Mouse (Mus musculus): Measurements from ENCODE around the gene Rsc1a1. TPM values are rescaled to one million over a fixed set of nuclear protein-coding genes. Genes with fewer than 3 reads are reported as not detected.

The Rsc1a1 gene
- not detected in 2 replicates for polyA plus RNA-seq (2015; fragmentation: Nextera tagmentation; extraction: Ambion mirVana)

DNA sequence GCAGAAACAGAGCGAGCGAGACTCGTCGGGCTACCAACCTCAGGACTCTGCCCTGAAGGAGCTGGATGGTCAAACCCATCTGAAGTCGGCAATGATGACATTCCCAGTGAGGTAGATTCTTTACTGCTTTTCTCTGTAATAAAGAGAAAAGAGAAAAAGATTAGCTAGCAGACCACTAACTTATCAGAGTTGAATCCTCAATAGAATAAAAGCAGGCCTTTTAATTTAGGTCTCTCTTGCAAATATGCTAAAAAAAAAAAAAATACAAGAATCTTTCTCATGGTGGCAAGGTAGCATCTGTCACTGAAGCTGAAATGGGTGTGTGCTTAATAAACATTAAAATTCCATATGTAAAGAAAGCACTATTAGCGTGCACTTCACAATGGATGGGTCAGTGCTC, at the start of gene Rsc1a1:
Rsc1a1 (minus strand) TSS at position 101 of the 400 bp plus-strand sequence.
- Histone ChIP-seq H3K36me3 (peaks cover 74% of the 10 kb centered on the region), H3K4me1 (replicated peaks) (no peaks in the 10 kb centered on the region), H3K27ac (replicated peaks) (no peak within 1 kb of the TSS), H3K4me2 (no peak within 1 kb of the TSS), H3K27me3 (no peaks in the 10 kb centered on the region), H3K4me3 (no peak within 1 kb of the TSS), H3K9me3 (no peaks in the 10 kb centered on the region), H3K9ac (no peak within 1 kb of the TSS)
- no peak for ATAC-seq (ENCODE audit: low read depth)
- WGBS = 92% methylated on average over 6 of the region's 6 CpGs

DNA sequence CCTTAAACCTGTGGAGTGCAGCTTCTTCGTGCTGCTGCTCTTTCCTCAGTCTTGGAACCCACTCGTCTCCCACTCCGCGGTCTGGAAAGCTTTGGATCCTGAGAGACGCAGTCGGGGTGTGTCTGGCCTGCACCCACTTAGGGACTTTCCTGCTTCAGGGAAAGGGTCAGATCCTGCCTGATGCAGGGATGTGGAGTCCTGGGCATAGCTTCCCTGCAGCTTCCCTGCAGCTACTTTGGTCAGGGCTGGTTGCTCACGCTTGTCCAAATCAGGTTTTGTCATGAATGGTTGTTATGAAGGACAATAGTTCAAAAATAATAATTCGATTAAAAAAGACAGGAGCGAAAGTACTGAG, 49.8 kb upstream of the Rsc1a1 start:
- H3K4me1 ChIP-seq (replicated peaks) = peaks cover 8% of the 10 kb centered on the region; the same call in 1 of the 2 replicates
- ATAC-seq (ENCODE audit: low read depth) = peak; percentile 64
- peak overlapping the region; percentile 37 for H3K4me3 ChIP-seq
- H3K4me2 ChIP-seq = peak overlapping the region; percentile 56
- no peaks in the 10 kb centered on the region for H3K9me3 ChIP-seq
- H3K27ac ChIP-seq (replicated peaks) = 0 out of 2 replicates have a peak overlapping the region, but pooled peaks have one; percentile 15
- peak overlapping the region; percentile 60 for H3K9ac ChIP-seq
- no peaks in the 10 kb centered on the region for H3K36me3 ChIP-seq
- 25% methylated on average over 9 of the region's 9 CpGs for WGBS
- no peaks in the 10 kb centered on the region for H3K27me3 ChIP-seq

DNA sequence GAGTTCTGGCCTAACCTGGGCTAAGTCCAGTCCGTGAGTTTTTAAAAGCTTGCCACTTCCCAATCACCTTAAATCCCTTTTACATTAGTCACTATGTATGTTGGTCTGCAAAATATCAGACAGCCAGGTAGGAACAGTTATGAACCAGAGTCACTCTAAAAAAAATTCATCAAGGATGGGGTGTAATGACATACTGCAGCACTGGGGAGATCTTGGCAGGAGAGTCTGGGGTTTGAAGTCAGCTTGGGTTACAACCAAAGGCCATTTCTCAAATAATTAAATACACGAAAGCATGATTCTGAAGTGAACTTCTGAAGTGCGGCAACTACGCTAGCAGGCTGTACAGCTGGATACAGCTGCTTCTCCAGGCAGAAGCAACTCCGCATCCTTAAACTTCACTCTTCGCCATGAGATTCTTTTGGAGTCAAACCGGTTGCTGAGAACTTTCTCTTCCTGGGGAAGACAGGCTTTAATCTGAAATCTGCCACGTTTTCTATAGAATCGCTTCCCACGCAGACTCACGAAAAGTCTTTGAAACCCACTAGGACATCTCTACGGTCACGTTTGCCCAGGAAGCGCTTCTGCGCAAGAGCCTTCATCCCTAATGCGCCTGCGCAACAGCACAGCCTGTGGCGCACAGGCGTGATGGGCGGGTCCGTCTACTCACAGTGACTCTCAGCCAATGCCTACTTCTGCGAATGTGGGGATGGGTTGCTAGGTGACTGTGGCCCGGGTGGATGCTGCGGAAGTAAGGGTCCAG, 49.2 kb upstream of the Rsc1a1 start:
- Histone ChIP-seq H3K4me2 (peak overlapping the region; percentile 56), H3K27ac (replicated peaks) (peak overlapping the region; percentile 15; the same call in 1 of the 2 replicates), H3K4me3 (peak overlapping the region; percentile 37), H3K9me3 (no peaks in the 10 kb centered on the region), H3K27me3 (no peaks in the 10 kb centered on the region), H3K9ac (peak overlapping the region; percentile 60), H3K36me3 (no peaks in the 10 kb centered on the region), H3K4me1 (replicated peaks) (peaks cover 8% of the 10 kb centered on the region; the same call in 1 of the 2 replicates)
- peak; percentile 98 for ATAC-seq (ENCODE audit: low read depth)
- WGBS = 8% methylated on average over 24 of the region's 24 CpGs

DNA sequence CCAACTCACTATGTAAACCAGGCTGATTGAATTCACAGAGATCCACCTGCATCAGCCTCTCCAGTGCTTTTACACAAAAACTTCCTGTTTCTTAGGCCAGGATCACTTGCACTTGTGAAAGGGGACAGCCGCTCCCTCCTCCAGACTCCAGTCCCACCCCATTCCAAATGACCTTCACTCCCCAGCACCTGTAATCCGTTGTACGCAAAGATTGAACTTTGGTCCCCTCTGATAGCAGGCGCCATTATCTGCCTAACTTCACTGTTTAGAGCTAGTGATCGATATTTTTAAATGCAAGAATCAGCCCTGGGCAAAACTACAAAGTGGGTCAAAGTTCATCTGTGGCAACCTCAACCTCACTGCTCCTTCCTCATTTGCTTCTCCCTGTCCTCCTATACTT, 46.4 kb upstream of the Rsc1a1 start:
- WGBS = 77% methylated on average over 5 of the region's 5 CpGs
- Histone ChIP-seq H3K9me3 (no peaks in the 10 kb centered on the region), H3K9ac (no peak overlapping the region), H3K4me1 (replicated peaks) (peaks cover 8% of the 10 kb centered on the region; the same call in 1 of the 2 replicates), H3K36me3 (no peaks in the 10 kb centered on the region), H3K27ac (replicated peaks) (no peak overlapping the region), H3K4me3 (no peak overlapping the region), H3K4me2 (no peak overlapping the region), H3K27me3 (no peaks in the 10 kb centered on the region)
- no peak for ATAC-seq (ENCODE audit: low read depth)

DNA sequence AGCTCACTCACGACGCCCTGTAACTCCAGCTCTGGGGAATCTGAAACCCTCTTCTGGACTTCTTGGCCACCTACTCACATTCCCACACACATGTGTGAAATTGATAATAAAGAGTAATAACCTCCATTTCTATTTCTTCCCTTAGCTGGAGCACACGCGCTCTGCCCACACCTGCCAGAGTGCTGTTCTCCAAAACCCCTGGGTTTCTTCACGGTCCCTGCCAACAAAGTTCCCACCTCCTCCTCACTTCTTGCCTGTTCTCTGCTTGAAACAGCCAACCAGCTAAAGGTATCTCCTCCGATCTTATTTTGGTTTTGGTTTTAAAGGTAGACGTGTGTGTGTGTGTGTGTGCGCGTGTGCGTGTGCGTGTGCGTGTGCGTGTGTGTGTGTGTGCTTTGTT, 45.0 kb upstream of the Rsc1a1 start:
- Histone ChIP-seq H3K4me1 (replicated peaks) (peaks cover 8% of the 10 kb centered on the region; the same call in 1 of the 2 replicates), H3K9me3 (no peaks in the 10 kb centered on the region), H3K4me2 (no peak overlapping the region), H3K27ac (replicated peaks) (no peak overlapping the region), H3K36me3 (no peaks in the 10 kb centered on the region), H3K4me3 (no peak overlapping the region), H3K27me3 (no peaks in the 10 kb centered on the region), H3K9ac (no peak overlapping the region)
- ATAC-seq (ENCODE audit: low read depth) = no peak
- 84% methylated on average over 13 of the region's 13 CpGs for WGBS

DNA sequence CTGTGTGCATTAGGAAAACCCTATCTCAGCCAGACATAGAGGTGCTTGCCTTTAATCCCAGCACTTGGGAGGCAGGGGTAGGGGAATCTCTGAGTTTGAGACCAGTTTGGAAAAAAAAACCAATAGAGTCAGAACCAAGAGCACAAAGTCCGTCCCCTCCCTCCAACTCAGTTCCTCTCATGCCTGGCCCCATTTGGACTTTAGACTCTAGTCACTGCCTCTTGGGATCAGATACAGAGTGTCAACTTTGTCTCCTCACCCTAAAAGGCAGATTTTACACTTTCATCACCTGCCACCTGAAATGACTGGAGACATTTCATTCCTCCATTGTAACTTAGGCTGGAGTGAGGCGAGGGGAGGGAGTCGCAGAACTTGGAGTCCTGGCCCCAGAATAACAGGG, 43.9 kb upstream of the Rsc1a1 start:
- Histone ChIP-seq H3K27ac (replicated peaks) (no peak overlapping the region), H3K4me3 (no peak overlapping the region), H3K9ac (no peak overlapping the region), H3K27me3 (no peaks in the 10 kb centered on the region), H3K4me2 (no peak overlapping the region), H3K4me1 (replicated peaks) (peaks cover 2% of the 10 kb centered on the region; the same call in 1 of the 2 replicates), H3K36me3 (no peaks in the 10 kb centered on the region), H3K9me3 (no peaks in the 10 kb centered on the region)
- WGBS = 84% methylated on average over 3 of the region's 3 CpGs
- ATAC-seq (ENCODE audit: low read depth) = no peak

DNA sequence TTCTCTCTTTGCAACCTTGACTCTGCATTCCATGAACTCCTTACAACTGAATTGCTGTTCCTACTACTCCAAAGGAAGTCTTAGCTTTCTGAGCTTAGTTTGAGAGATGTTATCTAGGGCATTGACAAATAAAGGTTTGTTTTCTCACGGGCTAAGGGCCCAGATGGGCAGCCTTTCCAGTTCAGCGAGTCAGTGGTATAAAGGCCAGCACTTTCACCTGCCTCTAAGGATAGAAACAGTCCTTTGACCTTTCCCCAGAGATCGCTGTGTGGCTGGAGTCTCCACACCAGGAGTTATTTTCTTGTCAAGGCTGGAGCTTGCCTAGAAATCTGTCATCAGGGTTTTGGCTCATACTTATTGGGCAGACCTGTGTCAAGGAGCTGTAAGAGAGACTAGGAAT, 40.3 kb upstream of the Rsc1a1 start:
- Histone ChIP-seq H3K4me2 (no peak overlapping the region), H3K4me3 (no peak overlapping the region), H3K4me1 (replicated peaks) (peaks cover 25% of the 10 kb centered on the region), H3K9ac (no peak overlapping the region), H3K36me3 (no peaks in the 10 kb centered on the region), H3K27me3 (no peaks in the 10 kb centered on the region), H3K27ac (replicated peaks) (no peak overlapping the region), H3K9me3 (no peaks in the 10 kb centered on the region)
- ATAC-seq (ENCODE audit: low read depth) = no peak
- WGBS = 69% methylated on average over 3 of the region's 3 CpGs

DNA sequence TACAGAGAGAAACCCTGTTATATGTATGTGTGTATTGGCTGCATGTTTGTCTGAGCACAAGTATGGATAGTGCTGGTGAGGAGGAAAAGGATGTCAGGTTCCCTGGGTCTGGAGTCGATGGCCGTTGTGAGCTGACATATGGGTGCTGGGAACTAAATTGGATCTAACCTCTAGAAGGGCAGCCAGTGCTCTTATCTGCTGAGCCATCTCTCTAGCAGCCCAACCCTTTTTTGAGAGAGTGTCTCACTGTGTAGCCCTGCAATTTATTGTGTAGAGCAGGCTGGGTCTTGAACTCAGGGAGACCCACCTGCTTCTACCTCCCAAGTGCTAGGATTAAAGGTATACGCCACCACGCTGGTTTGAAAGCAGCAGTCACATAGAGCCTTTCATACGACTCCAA, 39.9 kb upstream of the Rsc1a1 start:
- Histone ChIP-seq H3K9me3 (no peaks in the 10 kb centered on the region), H3K9ac (no peak overlapping the region), H3K36me3 (peaks cover 2% of the 10 kb centered on the region), H3K4me2 (no peak overlapping the region), H3K4me3 (no peak overlapping the region), H3K27me3 (no peaks in the 10 kb centered on the region), H3K4me1 (replicated peaks) (peaks cover 29% of the 10 kb centered on the region), H3K27ac (replicated peaks) (no peak overlapping the region)
- WGBS = 88% methylated on average over 5 of the region's 5 CpGs
- no peak for ATAC-seq (ENCODE audit: low read depth)

DNA sequence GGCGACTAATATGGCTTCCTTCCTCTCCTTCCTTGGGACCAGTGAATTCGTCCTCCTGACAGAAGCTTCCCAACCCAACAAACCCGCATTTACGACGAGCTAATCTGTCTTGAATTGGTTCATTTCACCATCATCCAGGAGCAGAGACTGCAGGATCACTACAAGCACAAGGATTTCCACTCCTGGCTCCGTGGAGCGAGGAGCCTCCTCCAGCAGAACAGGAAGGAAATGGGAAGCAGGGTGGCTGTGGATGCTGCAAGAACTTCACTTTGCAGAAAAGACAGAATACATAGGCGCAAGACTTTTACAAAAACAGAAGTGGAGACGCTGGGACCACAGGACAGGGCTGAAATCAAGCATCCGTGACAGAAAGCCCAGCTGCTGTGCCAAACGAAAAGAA, 39.2 kb upstream of the Rsc1a1 start:
- Histone ChIP-seq H3K27me3 (no peaks in the 10 kb centered on the region), H3K4me3 (no peak overlapping the region), H3K9ac (no peak overlapping the region), H3K4me1 (replicated peaks) (peaks cover 31% of the 10 kb centered on the region), H3K4me2 (no peak overlapping the region), H3K9me3 (no peaks in the 10 kb centered on the region), H3K36me3 (peaks cover 8% of the 10 kb centered on the region), H3K27ac (replicated peaks) (no peak overlapping the region)
- 53% methylated on average over 11 of the region's 11 CpGs for WGBS
- no peak for ATAC-seq (ENCODE audit: low read depth)

DNA sequence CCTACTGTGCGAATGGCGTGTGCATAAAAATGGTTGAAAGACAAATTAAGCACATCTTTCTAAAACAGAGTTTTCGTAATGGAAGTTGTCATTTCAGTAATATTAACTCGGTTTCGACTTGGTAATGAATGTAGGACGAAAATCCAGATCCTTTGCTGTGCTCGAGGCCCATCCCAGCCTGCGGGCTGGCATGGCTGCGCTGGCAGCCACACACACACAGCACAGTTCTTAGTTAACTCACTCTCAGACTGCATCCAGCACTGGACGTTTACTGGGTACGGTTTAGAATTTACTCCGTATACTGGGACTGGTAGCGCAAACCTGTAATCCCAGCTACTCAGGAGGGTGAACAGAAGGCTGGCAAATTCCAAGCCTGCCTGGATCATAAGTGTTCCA, 38.3 kb upstream of the Rsc1a1 start:
- H3K36me3 ChIP-seq = peaks cover 8% of the 10 kb centered on the region
- H3K27me3 ChIP-seq = no peaks in the 10 kb centered on the region
- peaks cover 32% of the 10 kb centered on the region for H3K4me1 ChIP-seq (replicated peaks)
- H3K9ac ChIP-seq = peak overlapping the region; percentile 98
- peak overlapping the region; percentile 91 for H3K4me2 ChIP-seq
- WGBS = 11% methylated on average over 13 of the region's 13 CpGs
- no peaks in the 10 kb centered on the region for H3K9me3 ChIP-seq
- H3K4me3 ChIP-seq = peak overlapping the region; percentile 97
- peak; percentile 73 for ATAC-seq (ENCODE audit: low read depth)
- peak overlapping the region; percentile 91 for H3K27ac ChIP-seq (replicated peaks)

DNA sequence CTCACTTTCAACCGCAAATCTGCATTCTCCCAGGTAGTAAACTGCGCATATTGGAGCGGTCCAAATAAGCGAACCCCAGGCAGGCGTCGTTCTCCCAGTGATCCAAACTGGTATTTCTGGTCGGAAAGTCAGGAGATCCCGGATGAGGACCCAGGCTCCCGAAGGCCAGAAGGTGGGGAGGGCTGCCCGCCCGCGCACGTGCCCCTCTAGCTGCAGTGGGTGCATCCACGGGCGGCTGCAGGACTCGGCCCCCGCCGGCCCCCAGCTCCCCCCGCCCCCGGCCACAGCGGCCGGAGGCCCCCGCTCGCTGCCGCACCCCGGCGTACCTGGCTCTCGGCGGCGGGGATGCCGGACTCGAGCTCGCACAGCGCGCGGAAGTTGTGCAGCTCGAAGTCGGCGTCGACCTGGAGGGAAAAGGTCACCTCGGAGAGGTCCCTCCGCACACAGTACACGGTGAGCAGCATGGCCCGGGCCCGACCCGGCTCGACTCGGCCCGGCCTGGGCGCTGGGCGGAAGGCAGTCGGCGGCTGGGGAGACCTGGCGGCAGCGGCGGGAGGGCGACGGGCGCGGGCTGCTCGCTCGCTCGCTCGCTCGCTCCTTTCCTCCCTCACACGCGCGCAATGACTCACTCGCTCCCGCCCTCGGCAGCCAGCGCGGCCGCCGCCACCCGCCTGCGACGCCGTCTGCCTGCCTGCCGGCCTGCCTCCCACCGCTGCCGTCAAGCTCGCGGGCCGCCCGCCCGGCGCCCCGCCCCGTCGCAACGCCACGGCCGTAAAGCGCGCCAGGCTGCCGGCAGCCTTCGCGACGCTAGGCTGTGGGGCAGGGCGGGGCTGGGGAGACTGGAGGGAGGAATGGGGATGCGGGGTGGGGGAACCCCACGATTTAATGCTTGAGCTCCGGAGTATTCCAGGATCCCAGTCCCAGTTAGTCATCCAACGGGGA, 37.6 kb upstream of the Rsc1a1 start, which contains the start of gene Ddi2:
Ddi2 (minus strand) TSS at position 689 of the 942 bp plus-strand sequence.
- Histone ChIP-seq H3K27me3 (no peaks in the 10 kb centered on the region), H3K36me3 (peaks cover 8% of the 10 kb centered on the region), H3K4me1 (replicated peaks) (peaks cover 32% of the 10 kb centered on the region), H3K4me2 (peak within 1 kb of the TSS; percentile 91), H3K4me3 (peak within 1 kb of the TSS; percentile 97), H3K27ac (replicated peaks) (peak within 1 kb of the TSS; percentile 91), H3K9ac (peak within 1 kb of the TSS; percentile 98), H3K9me3 (no peaks in the 10 kb centered on the region)
- ATAC-seq (ENCODE audit: low read depth) = peak; percentile 89
- WGBS = under 1% methylated on average over 100 of the region's 105 CpGs

DNA sequence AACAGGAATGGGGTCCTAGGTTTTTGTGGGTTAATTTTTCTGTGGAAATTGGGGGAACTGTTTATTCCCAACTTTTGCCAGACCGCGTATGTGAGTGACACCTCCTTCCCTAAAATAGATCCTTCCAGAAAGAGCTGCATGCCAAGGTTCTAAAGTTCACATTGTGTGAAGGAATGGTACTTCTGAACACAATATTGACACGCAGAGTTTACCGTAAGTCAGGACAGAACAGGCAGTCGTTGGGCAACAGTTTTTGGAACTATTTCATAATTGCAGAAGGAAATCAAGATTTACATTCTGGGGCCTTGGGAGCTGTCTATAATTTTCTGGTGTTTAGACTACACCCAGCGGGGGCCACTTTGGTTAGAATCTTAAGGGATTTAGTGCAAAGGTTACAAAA, 36.6 kb upstream of the Rsc1a1 start:
- H3K4me1 ChIP-seq (replicated peaks) = peaks cover 32% of the 10 kb centered on the region
- peak overlapping the region; percentile 98 for H3K9ac ChIP-seq
- H3K36me3 ChIP-seq = peaks cover 10% of the 10 kb centered on the region
- H3K9me3 ChIP-seq = no peaks in the 10 kb centered on the region
- H3K27me3 ChIP-seq = no peaks in the 10 kb centered on the region
- H3K4me3 ChIP-seq = peak overlapping the region; percentile 97
- 0 out of 2 replicates have a peak overlapping the region, but pooled peaks have one; percentile 91 for H3K27ac ChIP-seq (replicated peaks)
- peak overlapping the region; percentile 91 for H3K4me2 ChIP-seq
- 78% methylated on average over 6 of the region's 6 CpGs for WGBS
- ATAC-seq (ENCODE audit: low read depth) = no peak

Data from neural tube, embryonic 13.5 days (tissue).